Mouse (Mus musculus) liver, embryonic 11.5 days (tissue): ENCODE results near the gene Lrrc58. TPM values are rescaled to one million over a fixed set of nuclear protein-coding genes. Genes with fewer than 3 reads are reported as not detected.

Experiments used
- ATAC-seq: fragments of 200-750 bp; cut with Nextera tagmentation; replicated peaks from 2 replicates; pipeline ENCODE4 v1.8.0; 2017; ENCODE audit warnings: moderate number of reproducible peaks, mild to moderate bottlenecking, moderate TSS enrichment, moderate library complexity; ENCODE audit not compliant: low FRiP score
- DNase-seq: peaks from one replicate; pipeline ENCODE4 v3.0.0-alpha.2; 2017; ENCODE audit warnings: low spot score
- H3K27ac ChIP-seq: fragments of 300-500 bp; sonication (generic); 2 replicates; pipeline ENCODE4 v1.5.1; 2014; ENCODE audit warnings: mild to moderate bottlenecking, low read depth, low read length, control low read depth
- H3K27me3 ChIP-seq: fragments of 300-500 bp; sonication (generic); replicated peaks from 2 replicates; pipeline ENCODE4 v1.6.1; 2014; ENCODE audit warnings: low read length, mixed read lengths; ENCODE audit not compliant: control insufficient read depth, insufficient read depth
- H3K36me3 ChIP-seq: fragments of 300-500 bp; sonication (generic); 2 replicates; pipeline ENCODE4 v1.6.1; 2014; ENCODE audit warnings: mild to moderate bottlenecking, low read length, moderate library complexity, mixed read lengths; ENCODE audit not compliant: control insufficient read depth, insufficient read depth
- H3K4me1 ChIP-seq: fragments of 300-500 bp; sonication (generic); replicated peaks from 2 replicates; pipeline ENCODE4 v1.6.1; 2014; ENCODE audit warnings: low read length, mixed read lengths; ENCODE audit not compliant: control insufficient read depth, insufficient read depth
- H3K4me2 ChIP-seq: fragments of 300-500 bp; sonication (generic); 2 replicates; pipeline ENCODE4 v1.6.1; 2014; ENCODE audit warnings: mild to moderate bottlenecking, control low read depth, moderate library complexity
- H3K4me3 ChIP-seq: fragments of 300-500 bp; sonication (generic); 2 replicates; pipeline ENCODE4 v1.5.1; 2014; ENCODE audit warnings: low read depth, low read length, control low read depth
- H3K9ac ChIP-seq: fragments of 300-500 bp; sonication (generic); 2 replicates; pipeline ENCODE4 v1.6.1; 2014; ENCODE audit warnings: low read depth, low read length, control low read depth
- H3K9me3 ChIP-seq: fragments of 300-500 bp; sonication (generic); 2 replicates; pipeline ENCODE4 v1.6.1; 2016; ENCODE audit warnings: low read length, inconsistent platforms, mixed read lengths; ENCODE audit not compliant: control insufficient read depth
- WGBS: fragments of 180-500 bp; shearing (Covaris S2); extraction: QIAGEN DNeasy Blood & Tissue Kit; methylation state at CpG from one replicate; pipeline ENCODE4 v1.1.7; 2014; 5-methylcytosine and 5-hydroxymethylcytosine counted together
- polyA plus RNA-seq: library from polyadenylated mRNA; unstranded; fragments of >200 nt; fragmentation: Nextera tagmentation; extraction: Ambion mirVana; gene quantifications from 2 replicates; pipeline ENCODE4 v1.2.1, GENCODE M21; 2014

Lrrc58 gene
- polyA plus RNA-seq, 1 experiment from 2014 or later: 36.2 TPM

DNA sequence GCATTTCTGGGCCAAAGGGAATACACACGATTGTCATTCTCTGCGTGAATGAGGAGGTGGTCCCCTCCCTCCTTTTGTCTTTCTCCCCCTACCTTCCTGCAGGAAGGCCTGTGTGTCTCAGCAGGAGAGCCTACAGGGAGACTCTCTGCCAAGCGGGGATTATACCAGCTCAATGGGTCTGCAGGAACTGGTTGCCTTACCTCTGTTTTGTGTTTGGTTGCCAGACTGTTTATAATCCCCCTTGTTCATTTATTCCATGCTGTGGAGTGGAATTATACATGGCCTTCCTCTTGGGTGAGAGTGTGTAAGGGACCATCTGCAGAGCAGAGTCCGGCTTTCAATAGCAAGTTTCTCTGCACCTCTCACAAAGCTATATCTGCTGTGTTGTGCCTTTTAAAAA is 58.9 kb downstream of the Lrrc58 start:
- Histone ChIP-seq H3K27me3 (no peaks in the 10 kb centered on the region), H3K9me3 (no peaks in the 10 kb centered on the region), H3K27ac (no peak overlapping the region), H3K4me3 (no peak overlapping the region), H3K4me2 (no peak overlapping the region), H3K9ac (no peak overlapping the region), H3K36me3 (no peaks in the 10 kb centered on the region), H3K4me1 (no peaks in the 10 kb centered on the region)
- no peak for DNase-seq
- whole genome bisulfite sequencing: 53% methylated on average over 4 of the region's 4 CpGs
- ATAC-seq: no peak

DNA sequence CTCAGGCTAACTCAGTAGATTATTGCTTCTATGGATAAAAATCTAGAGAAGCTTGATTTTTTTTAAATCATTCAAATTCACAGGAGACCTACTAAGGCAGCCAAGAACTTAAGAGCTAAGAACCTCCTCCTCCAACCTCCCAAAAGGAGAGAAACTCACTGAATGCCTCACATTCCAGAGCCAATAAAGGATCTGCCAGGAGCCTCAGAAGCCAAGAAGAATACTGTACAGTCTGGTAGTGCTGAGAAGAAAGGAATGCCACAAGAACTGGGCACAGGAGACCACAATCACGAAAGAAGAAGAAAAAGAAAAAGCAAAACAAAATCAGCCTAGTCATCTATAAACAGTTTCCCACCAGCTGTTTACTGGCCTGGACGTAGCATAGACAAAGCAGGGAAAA is 60.8 kb downstream of the Lrrc58 start:
- Histone ChIP-seq H3K9me3 (no peaks in the 10 kb centered on the region), H3K4me1 (no peaks in the 10 kb centered on the region), H3K9ac (no peak overlapping the region), H3K4me3 (no peak overlapping the region), H3K27me3 (no peaks in the 10 kb centered on the region), H3K36me3 (no peaks in the 10 kb centered on the region), H3K4me2 (no peak overlapping the region), H3K27ac (no peak overlapping the region)
- 70% methylated on average over 2 of the region's 2 CpGs for WGBS
- DNase-seq (no peak), ATAC-seq (no peak)

DNA sequence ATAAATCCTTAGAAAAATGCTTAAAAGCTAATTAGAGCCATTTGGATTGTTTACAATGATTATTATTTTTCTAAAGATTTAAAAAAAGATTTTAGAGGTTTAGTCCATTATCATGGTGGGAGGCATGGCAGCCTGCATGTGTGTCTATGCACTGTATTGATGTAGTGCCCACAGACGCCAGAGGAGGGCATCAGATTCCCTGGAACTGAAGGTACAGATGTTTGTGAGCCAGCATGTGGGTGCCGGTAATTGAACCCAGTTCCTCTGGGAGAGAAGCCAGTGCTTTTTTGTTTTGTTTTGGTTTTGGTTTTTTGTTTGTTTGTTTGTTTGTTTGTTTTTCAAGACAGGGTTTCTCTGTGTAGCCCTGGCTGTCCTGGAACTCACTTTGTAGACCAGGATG is 61.4 kb downstream of the Lrrc58 start:
- no peak overlapping the region for H3K9ac ChIP-seq
- no peak overlapping the region for H3K4me3 ChIP-seq
- WGBS: 83% methylated on average over 2 of the region's 2 CpGs

DNA sequence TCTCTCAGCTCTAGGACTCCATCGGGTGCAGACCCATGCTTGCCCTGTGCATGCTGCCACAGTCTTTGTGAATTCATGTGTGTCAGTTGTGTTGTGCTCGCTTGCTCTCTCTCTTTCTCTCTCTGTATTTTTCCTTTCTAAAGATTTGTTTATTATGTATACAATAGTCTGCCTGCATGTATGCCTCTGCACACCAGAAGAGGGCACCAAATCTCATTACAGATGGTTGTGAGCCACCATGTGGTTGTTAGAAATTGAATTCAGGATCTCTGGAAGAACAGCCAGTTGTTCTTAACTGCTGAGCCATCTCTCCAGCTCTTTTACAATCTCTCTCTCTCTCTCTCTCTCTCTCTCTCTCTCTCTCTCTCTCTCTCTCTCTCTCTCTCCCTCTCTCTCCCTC is 66.7 kb downstream of the Lrrc58 start:
- no peaks in the 10 kb centered on the region for H3K36me3 ChIP-seq
- WGBS: 75% methylated on average over 2 of the region's 2 CpGs

More for the DNA sequence above, 61.4 kb downstream of the Lrrc58 start:
- H3K4me1 ChIP-seq: no peaks in the 10 kb centered on the region
- no peak overlapping the region for H3K4me2 ChIP-seq
- no peak for ATAC-seq
- H3K9me3 ChIP-seq: no peaks in the 10 kb centered on the region
- H3K27ac ChIP-seq: no peak overlapping the region
- H3K36me3 ChIP-seq: no peaks in the 10 kb centered on the region
- DNase-seq: no peak
- no peaks in the 10 kb centered on the region for H3K27me3 ChIP-seq

DNA sequence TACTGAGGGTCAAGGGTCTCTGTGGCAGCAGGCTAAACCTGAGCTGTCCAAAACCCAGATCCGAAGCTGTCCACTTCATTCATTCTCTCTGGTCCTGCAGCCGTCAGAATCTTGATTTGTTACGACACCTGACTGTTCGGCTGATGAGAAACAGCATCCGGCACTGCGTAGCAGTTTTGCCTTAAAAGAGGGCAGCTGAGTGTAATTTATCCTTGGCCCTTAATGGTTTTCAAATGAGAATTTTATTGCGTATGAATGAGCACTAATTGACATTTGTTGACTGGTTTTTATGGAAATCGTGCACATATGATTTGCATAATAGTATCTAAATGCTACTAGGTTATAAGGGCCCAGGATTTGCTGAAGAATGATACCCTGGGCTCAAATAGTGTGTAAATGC is 69.1 kb downstream of the Lrrc58 start:
- 79% methylated on average over 8 of the region's 8 CpGs for WGBS
- Histone ChIP-seq H3K27me3 (no peaks in the 10 kb centered on the region), H3K9ac (no peak overlapping the region), H3K4me1 (no peaks in the 10 kb centered on the region), H3K36me3 (no peaks in the 10 kb centered on the region), H3K27ac (no peak overlapping the region), H3K4me3 (no peak overlapping the region), H3K9me3 (no peaks in the 10 kb centered on the region), H3K4me2 (no peak overlapping the region)
- ATAC-seq (no peak), DNase-seq (no peak)

More for the DNA sequence above, 66.7 kb downstream of the Lrrc58 start:
- Histone ChIP-seq H3K9ac (no peak overlapping the region), H3K27me3 (no peaks in the 10 kb centered on the region), H3K4me1 (no peaks in the 10 kb centered on the region), H3K4me2 (no peak overlapping the region), H3K9me3 (no peaks in the 10 kb centered on the region), H3K27ac (no peak overlapping the region), H3K4me3 (no peak overlapping the region)
- ATAC-seq (no peak), DNase-seq (no peak)

Other genes with a start within 250 kb of the Lrrc58 start
- gene Ndufb4, start 213.9 kb upstream of the Lrrc58 start, polyA plus RNA-seq: 67.6 and 72.2 TPM in 2 replicates
- 107 and 118 TPM in 2 replicates for gene Fstl1, start 91.5 kb upstream of the Lrrc58 start, polyA plus RNA-seq
- 0.36 TPM in 1 of 2 replicates, not detected in the other for gene Gm36028, start 7.2 kb upstream of the Lrrc58 start, polyA plus RNA-seq
- gene Gpr156, start 48.1 kb downstream of the Lrrc58 start, polyA plus RNA-seq: 0.08 TPM in 1 of 2 replicates, not detected in the other
- 28.2 and 29.6 TPM in 2 replicates for gene Gsk3b, start 220.6 kb downstream of the Lrrc58 start, polyA plus RNA-seq